Mouse (Mus musculus) heart, postnatal 4 days (tissue): Measurements from ENCODE around the gene Acot7. TPM values are rescaled to one million over a fixed set of nuclear protein-coding genes. Genes with fewer than 3 reads are reported as not detected.
"Not testable (repeated sequence)": the region's sequence is repeated elsewhere in the genome, so short reads cannot be mapped to it uniquely, and the experiment has no call there.

Experiments used
- DNase-seq: peaks from one replicate; pipeline ENCODE4 v3.0.0; 2021
- total RNA-seq, 2 experiments: library from RNA; stranded (reverse); gene quantifications; 2 replicates each; pipeline ENCODE4 v1.2.3; 2021

Gene Acot7
- total RNA-seq, 2 experiments from 2014 or later = 54.3 to 58.4 TPM

DNA sequence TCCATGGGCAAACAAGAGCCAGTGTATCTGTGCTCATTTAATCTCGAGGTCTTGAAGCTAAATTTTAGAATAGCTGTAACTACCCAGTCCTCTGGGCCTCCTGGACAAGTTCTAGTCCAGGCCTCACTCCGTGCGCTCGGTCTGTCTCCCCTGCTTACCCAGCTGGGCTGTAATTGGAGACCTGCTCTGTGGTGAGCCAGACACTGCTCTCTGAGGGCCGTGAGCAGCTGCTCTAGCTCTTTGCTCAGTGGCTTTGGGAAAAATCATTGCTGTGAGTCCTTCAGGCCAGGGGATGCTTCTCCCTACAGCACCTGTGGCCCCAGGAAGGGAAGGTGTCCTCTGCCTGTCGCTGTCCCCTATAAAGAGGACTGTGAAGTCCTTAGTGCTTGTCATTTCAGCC, 28.3 kb downstream of the Acot7 start:
- DNase-seq = no peak

- DNase-seq = no peak
These were observed 31.7 kb downstream of the Acot7 start for GRCm38 (mm10) chr4:152209623-152210022.

GRCm38 (mm10) chr4:152212091-152212505, 34.2 kb downstream of the Acot7 start:
- DNase-seq = peak; percentile 77

- peak; percentile 79 for DNase-seq
These were observed 34.6 kb downstream of the Acot7 start for GRCm38 (mm10) chr4:152212531-152212930.

DNA sequence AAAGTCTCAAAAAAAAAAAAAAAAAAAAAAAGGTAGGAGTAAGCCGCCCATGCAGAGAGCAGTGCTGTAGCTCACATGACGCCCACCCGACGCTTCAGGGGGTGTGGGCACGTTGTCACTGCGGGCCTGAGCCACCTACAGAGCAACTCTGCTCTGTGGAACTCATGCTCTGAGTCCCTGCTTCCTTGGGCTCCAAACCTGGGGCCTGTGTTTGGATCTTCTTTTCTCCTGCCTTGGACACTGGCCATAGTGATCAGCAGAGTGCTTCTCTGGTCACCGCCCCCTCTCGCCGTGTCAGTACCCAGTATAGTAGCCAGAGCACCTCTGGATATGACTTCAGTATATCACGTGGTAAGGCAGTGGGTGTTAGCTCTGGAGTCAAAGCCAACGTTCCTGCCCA, 35.0 kb downstream of the Acot7 start:
- no peak for DNase-seq

GRCm38 (mm10) chr4:152213760-152214480, 36.0 kb downstream of the Acot7 start:
- DNase-seq = peak; percentile 98

- peak; percentile 45 for DNase-seq
These were observed 37.0 kb downstream of the Acot7 start for GRCm38 (mm10) chr4:152214871-152215415.

DNA sequence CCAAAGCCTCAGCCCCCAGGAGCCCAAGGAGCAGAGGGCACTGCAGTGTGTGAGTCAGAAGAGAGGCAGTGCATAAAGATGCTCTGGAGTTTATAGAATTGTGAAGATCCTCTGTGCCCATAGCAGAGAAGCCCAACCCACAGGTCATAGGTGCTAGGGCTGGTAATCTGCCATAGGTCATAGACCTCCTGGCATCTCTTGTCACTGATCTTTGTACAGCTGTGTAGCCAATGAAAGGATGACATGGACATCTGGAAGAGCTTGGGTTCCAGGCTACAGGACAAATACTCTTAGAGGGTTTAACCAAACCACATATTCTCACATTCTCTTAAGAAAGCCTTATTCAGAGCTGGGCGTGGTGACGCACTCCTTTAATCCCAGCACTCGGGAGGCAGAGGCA, 41.7 kb downstream of the Acot7 start:
- DNase-seq = no peak

GRCm38 (mm10) chr4:152220771-152221410, 43.0 kb downstream of the Acot7 start:
- no peak for DNase-seq

- DNase-seq = peak; percentile 43
These were observed 43.5 kb downstream of the Acot7 start for GRCm38 (mm10) chr4:152221411-152221887.

DNA sequence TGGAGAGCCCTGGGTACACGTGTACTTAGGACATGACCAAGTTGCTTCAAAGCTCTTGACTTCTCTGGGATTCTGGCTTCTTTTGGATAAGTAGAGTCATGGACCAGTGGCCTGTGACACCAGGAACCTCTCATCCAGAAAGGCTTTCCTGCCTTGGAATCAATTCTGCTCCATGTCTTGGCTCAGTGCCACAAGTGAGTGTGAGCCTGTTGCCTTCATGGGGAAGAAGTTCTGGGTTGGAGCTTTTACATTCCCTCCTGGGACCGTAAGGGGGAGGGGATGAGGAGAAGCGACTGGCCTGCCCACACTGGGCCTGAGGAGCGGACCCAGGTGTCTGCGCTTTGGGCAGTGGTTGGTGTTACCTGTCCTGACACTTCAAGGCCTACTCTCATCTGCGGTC, 44.2 kb downstream of the Acot7 start:
- no peak for DNase-seq

- DNase-seq = no peak
These were observed 44.6 kb downstream of the Acot7 start for GRCm38 (mm10) chr4:152222513-152222912.

- DNase-seq = no peak
These were observed 46.2 kb downstream of the Acot7 start for GRCm38 (mm10) chr4:152224156-152224555.

DNA sequence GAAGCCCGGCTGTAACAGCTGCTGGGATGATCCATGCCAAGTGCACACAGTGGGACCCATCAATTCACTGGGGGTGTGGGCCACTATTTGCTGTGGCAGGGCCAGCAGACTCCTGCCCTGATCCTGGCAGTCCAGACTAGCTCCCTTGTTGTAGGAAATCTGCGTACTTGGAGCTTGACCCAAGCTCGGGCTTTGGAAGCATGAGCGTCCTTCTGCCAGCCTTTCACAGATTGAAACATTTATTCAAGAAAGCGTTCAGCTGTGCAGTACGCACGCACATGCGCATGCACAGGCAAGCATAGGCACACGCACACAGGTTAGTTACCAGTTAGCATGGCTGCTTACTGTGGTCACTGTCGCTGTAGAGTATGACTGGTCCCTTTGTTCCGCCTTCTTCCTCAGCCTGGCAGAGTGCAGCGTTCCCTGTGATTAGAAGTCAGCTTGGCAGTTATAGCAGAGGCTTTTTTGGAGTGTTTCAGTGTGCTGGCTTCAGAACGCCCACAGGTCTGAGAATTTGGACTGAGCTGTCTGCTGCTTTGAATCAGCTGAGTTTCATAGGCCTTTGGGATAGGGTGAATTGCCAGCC, 49.1 kb downstream of the Acot7 start:
- peak; percentile 38 for DNase-seq

DNA sequence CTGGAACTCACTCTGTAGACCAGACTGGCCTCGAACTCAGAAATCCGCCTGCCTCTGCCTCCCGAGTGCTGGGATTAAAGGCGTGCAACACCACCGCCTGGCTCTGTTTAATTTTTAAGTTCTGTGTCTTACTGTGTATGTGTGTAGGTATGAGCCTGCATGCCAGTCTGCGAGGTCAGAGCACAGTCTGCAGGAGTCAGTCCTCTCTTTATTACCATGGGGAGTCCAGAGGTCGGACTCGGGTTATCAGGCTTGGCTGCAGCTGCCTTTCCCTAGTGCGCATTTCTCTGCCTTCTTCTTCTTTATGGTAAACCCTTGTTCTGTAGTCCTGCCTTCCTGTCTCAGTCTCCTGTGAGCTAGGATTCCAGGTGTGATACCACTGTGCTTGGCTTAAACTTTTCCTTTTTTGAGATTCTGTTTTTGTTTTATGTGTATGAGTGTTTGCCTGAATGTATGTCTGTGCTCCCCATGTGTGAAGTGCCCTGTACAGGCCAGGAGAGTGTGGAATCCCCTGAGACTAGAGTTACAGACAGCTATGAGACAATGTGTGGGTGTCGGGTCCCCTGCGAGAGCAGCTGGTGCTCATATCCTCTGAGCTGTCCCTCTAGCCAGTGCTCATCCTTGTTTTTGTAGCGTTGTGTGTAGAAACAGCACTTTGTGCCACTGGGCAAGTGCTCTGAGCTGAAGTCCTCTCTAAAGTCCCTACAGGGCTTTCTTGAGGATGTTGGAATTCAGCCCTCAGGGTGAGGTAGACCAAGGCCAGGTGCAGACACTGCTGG, 50.0 kb downstream of the Acot7 start:
- no peak for DNase-seq

- not testable (repeated sequence) for DNase-seq
These were observed 52.4 kb downstream of the Acot7 start for GRCm38 (mm10) chr4:152230331-152230730.

DNA sequence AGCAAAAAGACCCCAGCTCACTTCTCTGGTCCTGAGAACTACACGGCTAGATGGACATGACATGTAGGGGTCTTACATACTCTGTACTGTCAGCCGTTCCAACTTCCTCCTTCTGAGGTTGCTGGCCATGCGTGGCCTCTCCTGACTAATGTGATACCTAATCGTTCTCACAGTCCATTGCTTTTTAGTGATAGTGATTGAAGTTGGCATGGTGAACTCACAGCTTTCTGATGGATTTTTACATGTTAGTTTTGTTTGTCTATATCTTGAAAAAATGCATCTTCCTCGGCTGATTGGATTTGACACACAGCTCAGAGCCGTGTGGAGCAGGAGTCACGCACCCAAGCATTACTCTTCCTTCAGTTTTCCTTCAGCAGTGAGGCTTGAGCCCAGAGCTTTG, 53.4 kb downstream of the Acot7 start:
- no peak for DNase-seq

GRCm38 (mm10) chr4:152232411-152232903, 54.5 kb downstream of the Acot7 start:
- DNase-seq = no peak

DNA sequence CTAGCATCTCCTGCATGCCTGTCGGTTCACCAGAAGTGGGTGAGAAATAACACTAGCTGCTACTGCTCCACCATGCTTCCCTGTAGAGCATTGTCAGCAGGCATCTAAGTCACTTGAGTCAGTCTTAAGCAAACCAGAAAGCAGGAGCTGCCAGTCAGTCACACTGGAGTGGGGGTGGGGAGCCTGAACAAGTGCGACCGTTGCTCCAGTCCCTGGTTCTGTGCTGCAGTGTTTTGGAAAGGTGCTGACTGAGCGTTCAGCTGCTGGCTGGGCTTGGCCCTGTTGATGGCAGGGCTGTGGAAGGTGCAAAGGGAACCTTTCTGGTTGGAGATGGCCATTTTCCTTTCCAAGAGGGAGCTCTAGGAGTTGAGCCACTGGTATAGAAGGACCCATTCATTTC, 62.0 kb downstream of the Acot7 start:
- no peak for DNase-seq

GRCm38 (mm10) chr4:152243241-152243891, 65.4 kb downstream of the Acot7 start:
- no peak for DNase-seq

DNA sequence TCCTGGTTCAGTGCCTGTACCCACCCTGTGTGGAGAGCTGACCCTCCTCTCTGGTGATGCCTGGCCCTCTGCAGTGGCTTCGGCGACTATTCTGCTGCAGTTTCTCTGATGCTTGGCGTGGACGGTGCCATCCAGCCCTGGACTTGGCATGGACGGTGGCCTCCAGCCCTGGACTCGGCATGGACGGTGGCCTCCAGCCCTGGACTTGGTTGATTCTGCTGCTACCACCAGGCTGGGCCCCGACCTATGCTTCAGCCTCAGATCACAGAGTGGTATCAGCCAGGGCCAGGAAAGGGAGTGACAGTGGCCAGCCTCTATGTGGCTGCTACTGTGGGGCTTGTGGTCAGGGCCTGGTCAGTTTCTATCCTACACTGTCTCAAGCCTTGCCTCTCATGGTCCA, 66.0 kb downstream of the Acot7 start:
- DNase-seq = no peak
